Mouse (Mus musculus) fibroblast of lung, adult 2 months (primary cell): ENCODE measurements around the gene Mkln1.

Experiments
- DNase-seq: peaks from one replicate; pipeline ENCODE4 v3.0.0-alpha.2; 2011; ENCODE audit warnings: low read depth

Gene Mkln1

DNA sequence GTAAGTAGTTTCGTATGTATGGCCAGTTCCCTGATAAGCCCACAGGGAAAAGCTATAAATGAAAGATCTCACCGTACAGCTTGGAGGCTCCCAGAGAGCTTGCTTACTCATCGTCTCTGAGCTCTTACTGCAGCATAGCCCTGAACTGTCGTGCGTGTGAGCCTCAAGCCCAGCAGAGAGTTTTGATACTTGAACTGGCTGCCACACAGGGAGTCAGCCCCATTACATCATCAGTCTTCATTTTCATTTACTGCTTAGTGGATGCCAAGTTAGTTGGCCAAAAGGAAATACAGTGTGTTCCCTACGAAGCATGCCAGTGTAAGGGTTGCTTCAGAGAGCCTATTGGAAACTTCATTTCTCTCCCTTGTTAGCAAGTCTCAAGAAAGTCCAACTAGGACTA lies 115.2 kb downstream of the Mkln1 start:
- DNase-seq, result peak; percentile 87

DNA sequence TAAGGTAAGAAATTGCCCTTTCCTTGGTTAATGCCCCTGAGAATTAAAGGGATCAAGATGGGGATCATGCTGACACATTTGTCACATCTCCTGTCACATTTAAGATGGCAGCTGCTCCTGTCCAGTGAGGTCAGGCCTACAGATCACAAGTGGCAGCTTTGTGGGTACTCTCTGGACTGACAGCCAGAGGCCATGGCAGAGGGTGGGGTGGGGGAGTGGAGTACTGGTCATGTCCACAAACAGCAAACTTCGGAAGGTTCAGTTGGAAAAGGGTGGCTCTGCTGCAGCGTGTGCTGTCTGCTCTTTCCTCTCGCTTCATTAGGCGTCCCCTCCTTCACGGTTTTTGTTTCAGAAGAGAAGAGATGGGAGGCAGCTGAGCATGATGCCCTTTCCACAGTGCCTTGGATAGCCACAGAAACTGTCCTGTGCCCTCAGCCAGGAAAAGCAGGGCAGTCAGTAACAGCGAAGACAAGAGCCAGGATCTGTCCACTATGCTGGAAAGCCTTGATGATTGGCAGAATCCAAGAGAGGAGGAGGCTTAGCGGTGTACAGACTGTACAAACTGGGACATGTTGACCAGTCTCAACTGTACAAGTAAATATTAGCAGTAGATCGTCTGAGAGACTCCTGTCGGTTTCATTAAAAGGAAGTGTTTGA lies 119.3 kb downstream of the Mkln1 start:
- peak; percentile 8 for DNase-seq

DNA sequence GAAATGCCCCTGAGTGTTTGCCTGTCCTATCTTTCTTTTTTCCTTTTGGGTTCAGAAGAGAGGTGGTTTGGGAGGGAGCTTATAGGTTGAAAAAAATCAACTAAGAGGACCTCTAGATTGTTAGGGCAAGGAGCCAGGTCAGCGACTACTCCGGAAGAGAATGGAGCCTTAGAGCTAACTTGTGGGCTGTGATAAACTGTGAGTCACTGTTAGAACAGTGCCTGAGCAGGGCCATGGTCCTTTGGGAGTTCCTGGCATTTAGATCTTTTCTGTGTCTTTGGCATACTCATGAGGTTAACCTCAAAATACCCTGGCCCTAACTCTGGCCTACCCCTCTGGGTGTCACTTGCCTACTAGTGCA lies 119.8 kb downstream of the Mkln1 start:
- DNase-seq, result peak; percentile 78

DNA sequence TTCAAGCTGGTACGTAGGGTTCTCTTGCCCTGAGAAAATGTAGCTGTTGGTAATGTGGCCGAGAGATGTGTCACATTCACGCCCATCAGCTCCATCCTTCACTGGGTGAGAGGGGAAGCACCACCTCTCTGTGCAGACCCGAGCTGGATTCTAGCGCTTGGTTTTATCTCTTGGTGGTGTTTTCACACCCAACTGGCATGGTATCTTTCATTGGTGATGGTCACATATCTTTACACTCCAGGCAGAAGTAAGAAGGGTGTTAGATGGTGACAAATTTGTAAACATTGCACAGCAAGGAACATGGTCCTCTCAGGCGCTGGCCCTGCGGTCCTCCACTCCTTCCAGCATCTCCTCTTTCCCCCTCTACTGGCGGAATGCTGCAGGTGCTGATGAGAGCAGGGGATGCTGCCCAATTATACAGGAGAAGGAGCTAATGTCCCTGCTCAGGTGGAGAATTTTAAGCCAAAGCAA lies 120.5 kb downstream of the Mkln1 start:
- no peak for DNase-seq

- no peak for DNase-seq
Observed at GRCm38 (mm10) chr6:31520486-31521215, 122.1 kb downstream of the Mkln1 start.

DNA sequence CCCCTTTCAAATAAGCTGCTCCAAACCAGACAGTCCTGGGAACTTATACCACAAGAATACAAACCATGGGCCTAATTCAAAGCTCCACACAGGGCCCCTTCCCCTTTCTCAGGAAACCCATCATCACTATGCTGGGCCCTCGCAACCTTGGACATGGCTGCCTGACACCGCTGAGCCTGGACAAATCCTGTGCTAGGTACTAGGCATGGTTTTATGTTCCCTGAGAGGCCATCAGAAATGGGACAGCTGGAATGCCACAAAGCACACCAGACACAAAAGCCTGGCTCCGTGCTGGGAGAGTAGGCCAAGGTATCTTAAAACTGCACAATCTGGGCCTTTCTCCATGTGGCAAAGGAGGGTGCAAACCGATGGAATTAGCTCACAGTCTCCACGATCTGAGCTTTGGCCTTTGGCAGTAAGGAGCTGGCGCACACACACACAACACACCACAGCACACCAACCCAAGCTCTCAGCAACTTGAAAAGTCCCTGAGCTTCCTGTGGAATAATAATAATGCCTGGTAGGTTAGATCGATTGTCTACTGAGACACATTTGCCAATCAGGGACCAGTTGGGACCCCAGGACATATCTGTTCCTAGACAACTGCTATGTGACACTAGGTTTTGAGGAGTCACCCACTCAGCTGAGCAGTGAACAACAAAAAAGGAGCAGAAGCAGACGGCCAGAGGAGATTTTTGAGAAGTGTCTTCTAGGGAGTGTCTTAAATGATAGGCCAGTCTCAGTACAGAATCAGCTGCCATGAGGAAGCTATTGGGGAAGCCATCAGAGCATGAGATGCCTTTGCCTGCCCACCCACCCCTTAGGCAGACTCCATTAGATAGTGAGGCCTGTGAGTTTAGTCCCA lies 123.2 kb downstream of the Mkln1 start:
- DNase-seq, result peak; percentile 10

DNA sequence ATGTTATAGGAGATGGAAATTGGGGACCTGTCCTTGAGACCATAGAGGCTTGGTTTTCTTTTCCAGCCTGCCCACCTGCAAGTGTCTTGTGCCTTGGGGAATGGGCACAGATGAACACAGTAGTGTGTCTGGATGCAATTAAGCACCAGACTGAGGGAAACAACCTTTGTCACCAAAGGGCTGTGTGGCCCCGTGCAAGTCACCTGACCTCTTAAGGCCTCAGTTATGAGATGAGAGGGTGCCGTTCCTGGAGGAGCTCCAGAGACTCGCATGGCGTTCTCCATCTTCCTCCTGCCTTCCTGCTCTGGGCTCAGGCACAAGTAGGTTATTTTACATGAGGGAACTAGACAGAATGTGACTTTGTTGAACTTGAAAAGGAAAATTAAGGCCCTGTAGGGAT lies 123.9 kb downstream of the Mkln1 start:
- no peak for DNase-seq

GRCm38 (mm10) chr6:31523039-31523438 lies 124.5 kb downstream of the Mkln1 start:
- no peak for DNase-seq

DNA sequence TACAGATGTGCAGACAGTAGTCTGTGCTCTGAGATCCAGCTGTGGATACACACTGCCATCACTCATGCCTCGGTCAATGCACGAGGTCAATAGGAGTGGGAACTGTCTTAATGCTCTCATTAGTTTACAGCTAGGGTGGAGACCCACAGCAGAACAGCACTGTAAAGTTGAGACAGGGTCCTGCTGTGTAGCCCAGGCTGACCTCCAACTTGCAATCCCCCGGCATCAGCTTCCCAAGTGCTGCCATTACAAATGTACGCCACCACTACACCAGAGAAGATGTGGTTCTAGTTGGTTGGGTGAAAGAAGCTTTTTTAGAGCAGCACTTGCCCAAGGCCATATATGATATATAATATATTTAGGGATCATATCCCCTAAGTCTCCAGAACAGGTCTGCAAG lies 125.1 kb downstream of the Mkln1 start:
- no peak for DNase-seq

DNA sequence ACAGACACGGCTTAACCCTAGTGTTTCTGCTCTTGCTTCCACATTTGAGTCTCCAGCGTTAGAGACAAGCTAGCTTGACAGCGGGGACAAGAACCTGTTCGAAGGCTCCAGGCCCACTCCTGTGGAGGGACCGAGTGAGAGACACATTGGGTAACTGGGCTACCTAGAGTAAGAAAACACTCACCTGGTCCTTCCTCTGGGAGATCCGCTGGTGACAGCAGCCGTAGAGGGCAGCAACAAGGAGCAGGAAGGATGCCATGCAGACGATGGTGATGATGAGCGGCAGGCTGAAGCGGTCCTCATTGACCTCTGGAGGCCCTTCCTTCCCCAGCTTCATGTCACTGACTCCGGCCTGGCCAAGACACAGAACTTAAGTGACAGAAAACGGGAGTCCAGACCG lies 125.6 kb downstream of the Mkln1 start:
- DNase-seq, result no peak

- no peak for DNase-seq
Observed at GRCm38 (mm10) chr6:31524647-31525046, 126.1 kb downstream of the Mkln1 start.

- DNase-seq, result no peak
Observed at GRCm38 (mm10) chr6:31525231-31525900, 126.8 kb downstream of the Mkln1 start.

GRCm38 (mm10) chr6:31526929-31527328 lies 128.4 kb downstream of the Mkln1 start:
- DNase-seq, result no peak

DNA sequence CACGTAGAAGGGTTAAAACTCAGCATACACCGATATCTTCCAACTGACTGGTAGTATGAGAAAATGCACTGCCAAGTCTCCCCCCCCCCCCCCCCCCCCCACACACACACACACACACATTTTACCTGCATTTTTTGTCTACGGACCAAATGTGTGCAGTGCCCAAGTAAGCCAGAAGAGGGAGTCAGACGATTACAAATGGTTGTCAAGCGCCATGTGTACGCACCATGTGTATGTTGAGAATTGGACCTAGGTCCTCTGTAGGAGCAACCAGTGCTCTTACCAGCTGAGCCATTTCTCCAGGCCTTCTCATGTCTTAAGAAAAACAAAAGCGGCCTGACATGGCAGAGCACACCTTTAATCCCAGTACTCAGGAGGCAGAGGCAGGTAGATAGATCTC lies 129.4 kb downstream of the Mkln1 start:
- DNase-seq, result no peak

- no peak for DNase-seq
Observed at GRCm38 (mm10) chr6:31528339-31528738, 129.8 kb downstream of the Mkln1 start.

GRCm38 (mm10) chr6:31531880-31532279 lies 133.3 kb downstream of the Mkln1 start:
- no peak for DNase-seq

DNA sequence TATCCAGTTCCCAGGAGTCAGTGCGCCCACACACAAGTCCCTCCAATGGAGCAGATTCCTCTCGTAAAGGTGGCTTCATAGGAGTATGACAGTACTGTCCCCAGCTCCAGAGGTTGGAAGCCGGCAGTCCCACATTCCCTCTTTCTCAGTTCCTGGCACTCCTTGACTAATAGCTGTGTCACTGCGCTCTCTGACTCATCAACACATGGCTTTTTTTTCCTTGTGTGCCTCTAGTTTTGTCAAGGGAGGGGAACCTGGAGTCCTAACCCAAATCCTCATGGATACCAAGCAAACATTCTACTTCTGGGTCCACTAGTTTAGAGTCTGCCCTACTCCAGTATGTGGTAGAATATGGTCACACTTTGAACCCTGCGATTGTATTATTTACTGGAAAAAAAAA lies 136.2 kb downstream of the Mkln1 start:
- DNase-seq, result no peak

DNA sequence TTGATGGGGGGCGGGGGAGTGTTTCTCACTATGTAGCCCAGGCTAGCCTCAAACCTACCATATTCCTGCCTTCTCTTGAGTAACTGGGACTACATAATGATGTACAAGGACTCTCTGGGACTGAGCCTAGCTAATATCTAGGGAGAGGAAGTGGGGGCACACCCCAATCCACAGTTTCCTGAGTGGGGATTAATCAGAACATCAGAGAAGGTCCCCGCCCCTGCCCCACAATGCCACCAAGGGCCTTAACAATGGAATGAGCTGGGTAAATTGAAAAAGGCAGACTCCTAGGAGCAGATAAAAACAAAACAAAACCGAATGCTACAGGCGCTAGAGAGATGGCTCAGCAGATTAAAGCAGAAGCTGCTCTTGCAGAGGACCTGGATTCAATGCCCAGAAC lies 138.7 kb downstream of the Mkln1 start:
- DNase-seq, result no peak

GRCm38 (mm10) chr6:31538112-31538511 lies 139.6 kb downstream of the Mkln1 start:
- no peak for DNase-seq

- no peak for DNase-seq
Observed at GRCm38 (mm10) chr6:31540018-31540417, 141.5 kb downstream of the Mkln1 start.

GRCm38 (mm10) chr6:31544318-31544717 lies 145.8 kb downstream of the Mkln1 start:
- DNase-seq, result no peak

GRCm38 (mm10) chr6:31549361-31550051 lies 151.0 kb downstream of the Mkln1 start:
- DNase-seq, result no peak
